Mouse (Mus musculus) midbrain, embryonic 12.5 days (tissue): Measurements from ENCODE around the gene Lmo7. TPM values are rescaled to one million over a fixed set of nuclear protein-coding genes. Genes with fewer than 3 reads are reported as not detected.

Experiments
- ATAC-seq: fragments of 200-750 bp; cut with Nextera tagmentation; 2 replicates; pipeline ENCODE4 v1.8.0; 2017; ENCODE audit warnings: low read depth, moderate TSS enrichment, moderate library complexity; ENCODE audit not compliant: low FRiP score
- H3K27ac ChIP-seq: fragments of 300-500 bp; sonication (generic); replicated peaks from 2 replicates; pipeline ENCODE4 v1.5.1; 2016; ENCODE audit warnings: mild to moderate bottlenecking
- H3K27me3 ChIP-seq: fragments of 300-500 bp; sonication (generic); 2 replicates; pipeline ENCODE4 v1.6.1; 2016; ENCODE audit warnings: mild to moderate bottlenecking
- H3K36me3 ChIP-seq: fragments of 300-500 bp; sonication (generic); 2 replicates; pipeline ENCODE4 v1.6.1; 2016
- H3K4me1 ChIP-seq: fragments of 300-500 bp; sonication (generic); 2 replicates; pipeline ENCODE4 v1.6.1; 2016
- H3K4me2 ChIP-seq: fragments of 300-500 bp; sonication (generic); replicated peaks from 2 replicates; pipeline ENCODE4 v1.6.1; 2016; ENCODE audit warnings: mild to moderate bottlenecking, moderate library complexity
- H3K4me3 ChIP-seq: fragments of 300-500 bp; sonication (generic); 2 replicates; pipeline ENCODE4 v1.5.1; 2016; ENCODE audit warnings: mild to moderate bottlenecking
- H3K9ac ChIP-seq: fragments of 300-500 bp; sonication (generic); replicated peaks from 2 replicates; pipeline ENCODE4 v1.6.1; 2016; ENCODE audit warnings: mild to moderate bottlenecking, moderate library complexity
- H3K9me3 ChIP-seq: fragments of 300-500 bp; sonication (generic); 2 replicates; pipeline ENCODE4 v1.6.1; 2016; ENCODE audit warnings: mild to moderate bottlenecking
- WGBS: fragments of 180-500 bp; shearing (Covaris S2); methylation state at CpG from one replicate; pipeline ENCODE4 v1.1.7; 2016; 5-methylcytosine and 5-hydroxymethylcytosine counted together
- polyA plus RNA-seq: library from polyadenylated mRNA; unstranded; fragments of >200 nt; fragmentation: Nextera tagmentation; extraction: Ambion mirVana; gene quantifications from 2 replicates; pipeline ENCODE4 v1.2.1, GENCODE M21; 2016

Lmo7 gene
- polyA plus RNA-seq, 1 experiment from 2014 or later: 4.3 TPM

- H3K4me3 ChIP-seq: no peak overlapping the region
- WGBS: 83% methylated on average over 7 of the region's 7 CpGs
These were observed 18.7 kb downstream of the Lmo7 start for GRCm38 (mm10) chr14:101748436-101748835.

GRCm38 (mm10) chr14:101750910-101751309, 21.2 kb downstream of the Lmo7 start:
- no peak overlapping the region for H3K9ac ChIP-seq
- no peaks in the 10 kb centered on the region for H3K27me3 ChIP-seq
- no peak overlapping the region for H3K4me2 ChIP-seq
- no peak overlapping the region for H3K4me3 ChIP-seq
- no peaks in the 10 kb centered on the region for H3K36me3 ChIP-seq
- ATAC-seq: no peak
- no peaks in the 10 kb centered on the region for H3K9me3 ChIP-seq
- H3K27ac ChIP-seq: no peak overlapping the region
- H3K4me1 ChIP-seq: no peaks in the 10 kb centered on the region
- 91% methylated on average over 4 of the region's 4 CpGs for WGBS

More at GRCm38 (mm10) chr14:101748436-101748835, 18.7 kb downstream of the Lmo7 start:
- no peak for ATAC-seq
- Histone ChIP-seq H3K9me3 (no peaks in the 10 kb centered on the region), H3K27ac (no peak overlapping the region), H3K36me3 (no peaks in the 10 kb centered on the region), H3K4me1 (no peaks in the 10 kb centered on the region), H3K9ac (no peak overlapping the region), H3K4me2 (no peak overlapping the region), H3K27me3 (no peaks in the 10 kb centered on the region)

GRCm38 (mm10) chr14:101755425-101755824, 25.7 kb downstream of the Lmo7 start:
- H3K4me2 ChIP-seq: no peak overlapping the region
- 30% methylated on average over 4 of the region's 4 CpGs for WGBS
- H3K36me3 ChIP-seq: no peaks in the 10 kb centered on the region
- H3K27ac ChIP-seq: no peak overlapping the region
- H3K4me3 ChIP-seq: no peak overlapping the region
- no peaks in the 10 kb centered on the region for H3K27me3 ChIP-seq
- no peak for ATAC-seq
- no peaks in the 10 kb centered on the region for H3K4me1 ChIP-seq
- no peaks in the 10 kb centered on the region for H3K9me3 ChIP-seq
- H3K9ac ChIP-seq: no peak overlapping the region

- no peak overlapping the region for H3K9ac ChIP-seq
- no peaks in the 10 kb centered on the region for H3K9me3 ChIP-seq
- no peak overlapping the region for H3K4me3 ChIP-seq
- H3K4me2 ChIP-seq: no peak overlapping the region
- peaks cover 3% of the 10 kb centered on the region; the same call in 1 of the 2 replicates for H3K4me1 ChIP-seq
- no peak for ATAC-seq
- no peaks in the 10 kb centered on the region for H3K27me3 ChIP-seq
- H3K36me3 ChIP-seq: no peaks in the 10 kb centered on the region
- 56% methylated on average over 1 of the region's 1 CpGs for WGBS
- no peak overlapping the region for H3K27ac ChIP-seq
These were observed 32.5 kb downstream of the Lmo7 start for GRCm38 (mm10) chr14:101762267-101762666.

- ATAC-seq: no peak
- H3K36me3 ChIP-seq: no peaks in the 10 kb centered on the region
- WGBS: 23% methylated on average over 3 of the region's 3 CpGs
These were observed 34.1 kb downstream of the Lmo7 start for GRCm38 (mm10) chr14:101763762-101764295.

GRCm38 (mm10) chr14:101771336-101771735, 41.6 kb downstream of the Lmo7 start:
- H3K27me3 ChIP-seq: no peaks in the 10 kb centered on the region
- no peak overlapping the region for H3K4me3 ChIP-seq

More at GRCm38 (mm10) chr14:101763762-101764295, 34.1 kb downstream of the Lmo7 start:
- H3K4me2 ChIP-seq: no peak overlapping the region
- no peak overlapping the region for H3K9ac ChIP-seq
- H3K4me1 ChIP-seq: peaks cover 3% of the 10 kb centered on the region; the same call in 1 of the 2 replicates
- no peaks in the 10 kb centered on the region for H3K27me3 ChIP-seq
- H3K9me3 ChIP-seq: no peaks in the 10 kb centered on the region
- no peak overlapping the region for H3K27ac ChIP-seq
- no peak overlapping the region for H3K4me3 ChIP-seq

GRCm38 (mm10) chr14:101771756-101772155, 42.0 kb downstream of the Lmo7 start:
- no peak for ATAC-seq

More at GRCm38 (mm10) chr14:101771336-101771735, 41.6 kb downstream of the Lmo7 start:
- Histone ChIP-seq H3K27ac (no peak overlapping the region), H3K4me2 (no peak overlapping the region), H3K36me3 (no peaks in the 10 kb centered on the region), H3K9me3 (no peaks in the 10 kb centered on the region), H3K9ac (no peak overlapping the region), H3K4me1 (0 out of 2 replicates have a peak, but pooled peaks cover under 1% of the 10 kb centered on the region)
- ATAC-seq: no peak
- 84% methylated on average over 5 of the region's 5 CpGs for WGBS

GRCm38 (mm10) chr14:101774631-101775030, 44.9 kb downstream of the Lmo7 start:
- H3K27ac ChIP-seq: no peak overlapping the region
- no peak overlapping the region for H3K4me2 ChIP-seq
- ATAC-seq: 0 out of 2 replicates have a peak, but pooled peaks have one; percentile 39
- peaks cover 10% of the 10 kb centered on the region for H3K4me1 ChIP-seq
- no peaks in the 10 kb centered on the region for H3K9me3 ChIP-seq
- H3K36me3 ChIP-seq: no peaks in the 10 kb centered on the region
- H3K4me3 ChIP-seq: no peak overlapping the region
- no peaks in the 10 kb centered on the region for H3K27me3 ChIP-seq
- H3K9ac ChIP-seq: no peak overlapping the region
- 58% methylated on average over 4 of the region's 4 CpGs for WGBS

More at GRCm38 (mm10) chr14:101771756-101772155, 42.0 kb downstream of the Lmo7 start:
- no peaks in the 10 kb centered on the region for H3K9me3 ChIP-seq
- H3K27me3 ChIP-seq: no peaks in the 10 kb centered on the region
- 93% methylated on average over 6 of the region's 6 CpGs for WGBS
- H3K9ac ChIP-seq: no peak overlapping the region
- no peak overlapping the region for H3K27ac ChIP-seq
- no peaks in the 10 kb centered on the region for H3K36me3 ChIP-seq
- no peak overlapping the region for H3K4me2 ChIP-seq
- no peak overlapping the region for H3K4me3 ChIP-seq
- H3K4me1 ChIP-seq: peaks cover 4% of the 10 kb centered on the region

GRCm38 (mm10) chr14:101776296-101777128, 46.8 kb downstream of the Lmo7 start:
- no peak overlapping the region for H3K4me3 ChIP-seq
- 0 out of 2 replicates have a peak overlapping the region, but pooled peaks have one; percentile 46 for H3K27ac ChIP-seq
- 9% methylated on average over 4 of the region's 4 CpGs for WGBS
- H3K36me3 ChIP-seq: no peaks in the 10 kb centered on the region
- peaks cover 10% of the 10 kb centered on the region for H3K4me1 ChIP-seq
- H3K4me2 ChIP-seq: no peak overlapping the region
- no peak; the same call in 1 of the 2 replicates for ATAC-seq
- no peak overlapping the region for H3K9ac ChIP-seq
- no peaks in the 10 kb centered on the region for H3K27me3 ChIP-seq
- H3K9me3 ChIP-seq: no peaks in the 10 kb centered on the region

- Histone ChIP-seq H3K27me3 (no peaks in the 10 kb centered on the region), H3K27ac (0 out of 2 replicates have a peak overlapping the region, but pooled peaks have one; percentile 46), H3K4me1 (peaks cover 10% of the 10 kb centered on the region), H3K9me3 (no peaks in the 10 kb centered on the region), H3K36me3 (no peaks in the 10 kb centered on the region), H3K9ac (no peak overlapping the region), H3K4me3 (no peak overlapping the region), H3K4me2 (no peak overlapping the region)
- ATAC-seq: peak; percentile 55; the same call in 1 of the 2 replicates
- WGBS: 28% methylated on average over 3 of the region's 3 CpGs
These were observed 47.4 kb downstream of the Lmo7 start for GRCm38 (mm10) chr14:101777129-101777493.

- no peaks in the 10 kb centered on the region for H3K36me3 ChIP-seq
- H3K27me3 ChIP-seq: no peaks in the 10 kb centered on the region
- H3K9ac ChIP-seq: no peak overlapping the region
- H3K4me2 ChIP-seq: no peak overlapping the region
- no peak overlapping the region for H3K4me3 ChIP-seq
- H3K9me3 ChIP-seq: no peaks in the 10 kb centered on the region
- 93% methylated on average over 3 of the region's 3 CpGs for WGBS
- peaks cover 10% of the 10 kb centered on the region for H3K4me1 ChIP-seq
- ATAC-seq: no peak
- no peak overlapping the region for H3K27ac ChIP-seq
These were observed 48.7 kb downstream of the Lmo7 start for GRCm38 (mm10) chr14:101778426-101778825.

- Histone ChIP-seq H3K4me3 (no peak overlapping the region), H3K9me3 (no peaks in the 10 kb centered on the region), H3K4me2 (no peak overlapping the region), H3K27ac (no peak overlapping the region), H3K4me1 (peaks cover 10% of the 10 kb centered on the region), H3K36me3 (no peaks in the 10 kb centered on the region), H3K9ac (no peak overlapping the region), H3K27me3 (no peaks in the 10 kb centered on the region)
- 73% methylated on average over 10 of the region's 10 CpGs for WGBS
- 0 out of 2 replicates have a peak, but pooled peaks have one; percentile 39 for ATAC-seq
These were observed 50.3 kb downstream of the Lmo7 start for GRCm38 (mm10) chr14:101780016-101780415.
